Mouse (Mus musculus): ENCODE results near the gene B3gnt3.

DNA sequence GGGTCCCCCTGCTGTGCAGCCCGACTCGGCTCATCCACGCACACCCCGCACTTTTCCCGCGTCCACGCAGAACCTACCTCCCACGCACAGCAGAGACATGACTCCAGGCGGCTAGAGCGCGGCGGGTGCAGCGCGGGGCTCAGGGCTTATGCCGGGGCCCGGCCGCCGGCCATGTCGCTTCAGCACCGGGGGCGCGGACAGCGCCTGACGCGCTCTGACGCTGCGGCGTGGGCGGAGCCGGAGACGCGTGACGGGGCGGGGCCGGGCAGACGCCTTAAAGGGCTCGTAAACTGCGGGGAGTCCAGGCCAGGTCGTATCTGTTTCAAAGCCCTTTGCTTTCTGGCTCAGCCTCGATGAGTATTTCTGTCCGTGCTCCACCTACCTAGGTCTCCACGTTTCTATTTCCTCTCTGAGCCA, 30.0 kb downstream of the B3gnt3 start, which contains the start of gene Unc13a:
- no peak for TF ChIP-seq CTCF (IDR thresholded peaks at IDR 0.05; ENCODE audit: extremely low read depth, insufficient read depth, insufficient read length, insufficient replicate concordance)
- no peak for TF ChIP-seq POLR2A (IDR thresholded peaks at IDR 0.05; ENCODE audit: low read depth, low read length)

Measured in spleen, adult 2 months (tissue).